Mouse (Mus musculus) midbrain, embryonic 12.5 days (tissue): Measurements from ENCODE around the gene Arhgef19. TPM values are rescaled to one million over a fixed set of nuclear protein-coding genes. Genes with fewer than 3 reads are reported as not detected.

Experiments used
- ATAC-seq: fragments of 200-750 bp; cut with Nextera tagmentation; 2 replicates; pipeline ENCODE4 v1.8.0; 2017; ENCODE audit warnings: low read depth, moderate TSS enrichment, moderate library complexity; ENCODE audit not compliant: low FRiP score
- H3K27ac ChIP-seq: fragments of 300-500 bp; sonication (generic); replicated peaks from 2 replicates; pipeline ENCODE4 v1.5.1; 2016; ENCODE audit warnings: mild to moderate bottlenecking
- H3K27me3 ChIP-seq: fragments of 300-500 bp; sonication (generic); 2 replicates; pipeline ENCODE4 v1.6.1; 2016; ENCODE audit warnings: mild to moderate bottlenecking
- H3K36me3 ChIP-seq: fragments of 300-500 bp; sonication (generic); 2 replicates; pipeline ENCODE4 v1.6.1; 2016
- H3K4me1 ChIP-seq: fragments of 300-500 bp; sonication (generic); 2 replicates; pipeline ENCODE4 v1.6.1; 2016
- H3K4me2 ChIP-seq: fragments of 300-500 bp; sonication (generic); replicated peaks from 2 replicates; pipeline ENCODE4 v1.6.1; 2016; ENCODE audit warnings: mild to moderate bottlenecking, moderate library complexity
- H3K4me3 ChIP-seq: fragments of 300-500 bp; sonication (generic); 2 replicates; pipeline ENCODE4 v1.5.1; 2016; ENCODE audit warnings: mild to moderate bottlenecking
- H3K9ac ChIP-seq: fragments of 300-500 bp; sonication (generic); replicated peaks from 2 replicates; pipeline ENCODE4 v1.6.1; 2016; ENCODE audit warnings: mild to moderate bottlenecking, moderate library complexity
- H3K9me3 ChIP-seq: fragments of 300-500 bp; sonication (generic); 2 replicates; pipeline ENCODE4 v1.6.1; 2016; ENCODE audit warnings: mild to moderate bottlenecking
- WGBS: fragments of 180-500 bp; shearing (Covaris S2); methylation state at CpG from one replicate; pipeline ENCODE4 v1.1.7; 2016; 5-methylcytosine and 5-hydroxymethylcytosine counted together
- polyA plus RNA-seq: library from polyadenylated mRNA; unstranded; fragments of >200 nt; fragmentation: Nextera tagmentation; extraction: Ambion mirVana; gene quantifications from 2 replicates; pipeline ENCODE4 v1.2.1, GENCODE M21; 2016

Arhgef19 gene
- polyA plus RNA-seq, 1 experiment from 2014 or later, result 2.1 TPM

DNA sequence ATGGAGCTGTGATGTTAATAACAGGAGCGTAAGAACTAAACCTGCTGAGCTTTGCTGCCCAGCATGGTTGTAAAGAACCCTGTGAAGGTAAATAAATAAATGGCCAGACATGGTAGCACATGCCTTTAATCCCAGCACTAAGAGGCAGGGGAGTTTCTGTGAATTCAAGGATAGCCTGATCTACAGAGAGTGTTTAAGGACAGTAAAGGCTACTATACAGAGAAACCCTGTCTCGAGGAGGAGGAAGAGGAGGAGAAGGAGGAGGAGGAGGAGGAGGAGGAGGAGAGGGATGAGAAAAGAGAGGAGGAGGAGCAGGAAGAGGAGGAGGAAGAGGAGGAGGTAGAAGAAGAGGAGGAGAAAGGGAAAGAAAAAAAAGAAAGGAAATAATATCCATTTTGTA lies 26.0 kb upstream of the Arhgef19 start:
- Histone ChIP-seq H3K27me3 (no peaks in the 10 kb centered on the region), H3K36me3 (no peaks in the 10 kb centered on the region), H3K9ac (no peak overlapping the region; the same call in 1 of the 2 replicates), H3K4me1 (peaks cover 19% of the 10 kb centered on the region), H3K27ac (no peak overlapping the region; the same call in 1 of the 2 replicates), H3K4me3 (peak overlapping the region; percentile 58), H3K4me2 (peak overlapping the region; percentile 93), H3K9me3 (no peaks in the 10 kb centered on the region)
- no peak for ATAC-seq
- 41% methylated on average over 2 of the region's 2 CpGs for WGBS

DNA sequence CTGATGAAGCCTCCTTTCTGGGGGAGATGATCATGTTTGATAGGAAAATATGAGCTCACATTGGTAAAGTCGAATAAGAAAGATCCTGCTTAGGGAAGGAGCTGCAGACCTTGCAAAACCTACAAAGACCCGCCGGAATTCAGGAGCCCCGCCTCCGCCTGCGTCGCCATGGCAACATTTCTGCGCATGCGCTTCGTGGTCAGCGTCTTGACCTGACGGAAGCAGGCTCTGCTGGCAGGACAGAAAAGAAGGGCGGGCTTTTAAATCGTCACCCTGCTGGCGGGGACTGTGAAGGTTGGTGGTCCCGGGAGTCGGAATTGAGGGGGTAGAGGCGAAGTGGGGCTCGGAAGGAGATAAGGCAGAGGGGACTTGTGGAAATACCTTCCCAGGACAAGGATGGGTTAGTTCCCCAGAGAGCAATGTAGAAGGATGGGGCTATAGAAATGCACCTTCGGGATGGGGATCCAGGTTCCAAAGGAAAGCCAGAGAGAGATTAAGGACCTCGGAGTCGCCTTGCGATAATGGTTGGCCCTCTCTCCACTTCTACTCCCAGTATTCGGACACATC lies 25.4 kb upstream of the Arhgef19 start, which contains the start of gene Rsg1:
Gene Rsg1 (plus strand): TSS at position 187 of the 567 bp plus-strand sequence.
- Histone ChIP-seq H3K36me3 (no peaks in the 10 kb centered on the region), H3K27me3 (no peaks in the 10 kb centered on the region), H3K9ac (peak within 1 kb of the TSS; percentile 72), H3K9me3 (no peaks in the 10 kb centered on the region), H3K27ac (no peak within 1 kb of the TSS; the same call in 1 of the 2 replicates), H3K4me1 (peaks cover 19% of the 10 kb centered on the region), H3K4me3 (peak within 1 kb of the TSS; percentile 58), H3K4me2 (peak within 1 kb of the TSS; percentile 93)
- WGBS, result under 1% methylated on average over 24 of the region's 24 CpGs
- ATAC-seq, result peak; percentile 77

DNA sequence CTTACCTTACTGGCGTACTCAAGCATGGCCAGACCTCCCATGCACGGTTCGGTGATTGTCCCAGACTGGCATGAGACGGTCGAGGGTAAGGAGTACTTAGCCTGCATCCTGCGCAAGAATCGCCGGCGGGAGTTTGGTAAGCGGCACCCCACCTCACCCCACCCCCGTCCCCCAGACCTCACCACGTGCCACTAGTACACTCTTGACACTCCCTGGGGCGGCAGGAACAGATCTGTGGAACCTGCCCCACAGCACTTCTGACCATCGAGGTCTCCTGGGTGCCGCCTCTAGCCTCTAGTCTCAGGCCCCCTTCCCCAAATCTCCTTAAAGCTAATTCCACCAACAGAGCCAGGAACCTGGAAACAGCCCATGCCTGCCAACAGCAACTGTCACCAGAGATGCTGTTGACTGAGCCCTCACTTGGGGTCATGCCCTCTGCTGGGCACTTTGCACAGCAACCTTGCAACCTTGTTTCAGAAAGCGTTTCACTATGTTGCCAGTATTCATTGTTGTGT lies 24.9 kb upstream of the Arhgef19 start:
- Histone ChIP-seq H3K4me1 (peaks cover 19% of the 10 kb centered on the region), H3K9ac (peak overlapping the region; percentile 72), H3K36me3 (no peaks in the 10 kb centered on the region), H3K4me2 (peak overlapping the region; percentile 93), H3K27me3 (no peaks in the 10 kb centered on the region), H3K4me3 (peak overlapping the region; percentile 58), H3K27ac (no peak overlapping the region), H3K9me3 (no peaks in the 10 kb centered on the region)
- WGBS, result 2% methylated on average over 16 of the region's 16 CpGs
- peak; percentile 67 for ATAC-seq

DNA sequence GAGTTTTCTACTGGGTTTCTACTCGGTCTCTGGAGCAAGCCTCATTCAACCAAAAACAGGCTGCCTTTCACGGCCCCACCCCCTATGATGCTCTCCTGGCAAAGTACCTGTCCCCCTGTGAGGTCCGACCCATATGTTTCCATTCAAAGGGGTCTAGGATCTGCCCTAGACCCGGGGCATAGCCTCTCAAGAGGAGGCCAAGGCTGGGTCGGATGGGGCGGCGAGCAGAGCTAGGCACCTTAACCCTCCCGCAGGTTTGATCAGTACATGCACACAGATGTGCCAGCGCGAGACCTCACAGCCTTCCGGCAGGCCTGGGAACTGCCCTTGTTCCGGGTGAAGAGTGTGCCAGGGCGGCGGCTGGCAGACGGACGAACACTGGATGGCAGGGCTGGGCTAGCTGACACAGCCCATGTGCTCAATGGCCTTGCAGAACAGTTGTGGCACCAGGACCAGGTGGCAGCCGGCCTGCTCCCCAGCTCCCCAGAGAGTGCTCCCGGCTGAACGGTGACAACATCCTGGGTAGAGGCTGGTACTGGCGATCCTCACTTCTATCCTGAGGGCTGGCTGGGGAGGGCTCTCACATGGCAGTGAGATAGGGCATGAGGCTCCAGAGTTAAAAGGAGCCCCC lies 19.6 kb upstream of the Arhgef19 start:
- WGBS, result 91% methylated on average over 20 of the region's 20 CpGs
- Histone ChIP-seq H3K9ac (no peak overlapping the region), H3K9me3 (no peaks in the 10 kb centered on the region), H3K4me2 (no peak overlapping the region), H3K36me3 (peaks cover 9% of the 10 kb centered on the region; the same call in 1 of the 2 replicates), H3K27ac (no peak overlapping the region), H3K27me3 (no peaks in the 10 kb centered on the region), H3K4me3 (no peak overlapping the region), H3K4me1 (peaks cover under 1% of the 10 kb centered on the region)
- no peak for ATAC-seq

DNA sequence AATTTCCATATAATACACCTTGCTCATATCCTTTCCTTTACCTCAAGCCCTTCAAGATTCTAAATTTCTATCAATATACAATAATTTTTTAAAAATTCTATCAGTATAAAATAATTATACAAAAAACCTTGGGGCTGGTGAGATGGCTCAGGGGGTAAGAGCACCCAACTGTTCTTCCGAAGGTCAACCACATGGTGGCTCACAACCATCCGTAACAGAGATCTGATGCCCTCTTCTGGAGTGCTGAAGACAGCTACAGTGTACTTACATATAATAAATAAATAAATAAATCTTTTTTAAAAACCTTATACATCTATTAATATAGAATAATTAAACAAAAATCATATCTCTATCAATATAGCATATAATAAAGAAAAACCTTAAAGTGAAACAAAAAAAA lies 17.5 kb upstream of the Arhgef19 start:
- Histone ChIP-seq H3K27me3 (no peaks in the 10 kb centered on the region), H3K9me3 (no peaks in the 10 kb centered on the region), H3K9ac (no peak overlapping the region), H3K27ac (no peak overlapping the region), H3K36me3 (peaks cover 9% of the 10 kb centered on the region; the same call in 1 of the 2 replicates), H3K4me2 (no peak overlapping the region), H3K4me1 (no peaks in the 10 kb centered on the region), H3K4me3 (no peak overlapping the region)
- 65% methylated on average over 2 of the region's 2 CpGs for WGBS
- ATAC-seq, result no peak

DNA sequence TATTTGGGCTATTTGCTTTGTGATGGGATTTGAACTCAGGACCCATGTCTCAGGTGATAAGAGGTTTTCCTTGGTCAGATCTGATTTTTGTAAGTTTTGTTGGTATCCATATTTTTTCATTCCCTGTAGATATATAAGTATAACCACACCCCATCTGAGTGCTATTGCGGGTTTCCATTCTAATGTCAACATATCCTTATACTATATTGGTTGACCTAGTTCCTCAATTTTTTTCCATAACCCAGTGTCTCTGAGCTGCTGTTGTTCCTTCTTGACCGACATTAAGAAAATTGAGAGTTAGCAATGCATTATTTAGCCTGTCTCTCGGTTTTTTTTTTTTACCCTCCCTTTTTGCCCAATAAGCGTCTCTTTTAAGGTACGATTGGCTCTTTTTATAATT lies 16.5 kb upstream of the Arhgef19 start:
- Histone ChIP-seq H3K27me3 (no peaks in the 10 kb centered on the region), H3K36me3 (peaks cover 9% of the 10 kb centered on the region; the same call in 1 of the 2 replicates), H3K4me1 (no peaks in the 10 kb centered on the region), H3K4me2 (no peak overlapping the region), H3K4me3 (no peak overlapping the region), H3K27ac (no peak overlapping the region), H3K9me3 (no peaks in the 10 kb centered on the region), H3K9ac (no peak overlapping the region)
- ATAC-seq, result no peak
- 92% methylated on average over 5 of the region's 5 CpGs for WGBS

DNA sequence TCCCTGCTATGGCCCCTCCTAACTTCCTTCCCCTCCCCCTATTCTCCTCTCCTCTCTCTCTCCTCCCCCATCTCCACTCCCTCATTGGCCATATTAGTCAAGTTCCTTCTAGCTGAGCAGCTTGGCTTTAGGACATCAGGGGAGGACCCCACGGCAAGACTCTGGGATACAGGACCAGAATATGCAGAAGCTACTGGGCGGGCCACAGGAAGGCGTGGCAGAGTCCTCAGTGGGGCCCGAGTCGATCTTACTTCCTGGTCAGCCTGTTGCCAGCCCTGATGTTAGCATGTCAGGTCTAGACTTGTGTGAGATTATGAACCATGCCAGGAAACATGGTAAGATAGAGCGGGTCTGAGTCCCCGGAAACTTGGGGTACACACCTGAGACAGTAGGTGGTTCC lies 10.6 kb upstream of the Arhgef19 start:
- H3K4me3 ChIP-seq, result no peak overlapping the region
- WGBS, result 94% methylated on average over 7 of the region's 7 CpGs
- H3K27ac ChIP-seq, result no peak overlapping the region
- peaks cover 10% of the 10 kb centered on the region; the same call in 1 of the 2 replicates for H3K27me3 ChIP-seq
- ATAC-seq, result no peak
- H3K9ac ChIP-seq, result no peak overlapping the region
- no peak overlapping the region for H3K4me2 ChIP-seq
- no peaks in the 10 kb centered on the region for H3K4me1 ChIP-seq
- no peaks in the 10 kb centered on the region for H3K9me3 ChIP-seq
- no peaks in the 10 kb centered on the region for H3K36me3 ChIP-seq

DNA sequence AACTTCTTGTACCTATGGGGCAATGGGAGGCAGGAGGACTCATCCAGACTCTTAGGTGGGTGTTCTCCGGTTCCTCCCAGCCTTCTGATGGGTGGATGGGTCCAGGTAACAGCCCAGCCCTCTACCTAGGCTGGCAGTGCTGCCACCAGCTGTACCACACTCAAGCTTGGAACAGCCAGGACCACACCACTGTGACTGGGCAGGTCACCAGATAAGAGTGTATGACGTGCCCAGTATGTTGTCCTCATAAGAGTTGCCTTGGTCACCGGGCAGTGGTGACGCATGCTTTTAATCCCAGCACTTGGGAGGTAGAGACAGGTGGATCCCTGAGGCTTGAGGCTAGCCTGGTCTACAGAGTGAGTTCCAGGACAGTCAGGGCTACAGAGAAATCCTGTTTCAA lies 6.1 kb upstream of the Arhgef19 start:
- H3K36me3 ChIP-seq, result no peaks in the 10 kb centered on the region
- H3K27me3 ChIP-seq, result peaks cover 31% of the 10 kb centered on the region
- no peaks in the 10 kb centered on the region for H3K9me3 ChIP-seq
- WGBS, result 87% methylated on average over 4 of the region's 4 CpGs
- H3K4me3 ChIP-seq, result no peak overlapping the region
- H3K9ac ChIP-seq, result no peak overlapping the region
- no peak overlapping the region for H3K4me2 ChIP-seq
- ATAC-seq, result no peak
- H3K27ac ChIP-seq, result no peak overlapping the region
- H3K4me1 ChIP-seq, result no peaks in the 10 kb centered on the region

DNA sequence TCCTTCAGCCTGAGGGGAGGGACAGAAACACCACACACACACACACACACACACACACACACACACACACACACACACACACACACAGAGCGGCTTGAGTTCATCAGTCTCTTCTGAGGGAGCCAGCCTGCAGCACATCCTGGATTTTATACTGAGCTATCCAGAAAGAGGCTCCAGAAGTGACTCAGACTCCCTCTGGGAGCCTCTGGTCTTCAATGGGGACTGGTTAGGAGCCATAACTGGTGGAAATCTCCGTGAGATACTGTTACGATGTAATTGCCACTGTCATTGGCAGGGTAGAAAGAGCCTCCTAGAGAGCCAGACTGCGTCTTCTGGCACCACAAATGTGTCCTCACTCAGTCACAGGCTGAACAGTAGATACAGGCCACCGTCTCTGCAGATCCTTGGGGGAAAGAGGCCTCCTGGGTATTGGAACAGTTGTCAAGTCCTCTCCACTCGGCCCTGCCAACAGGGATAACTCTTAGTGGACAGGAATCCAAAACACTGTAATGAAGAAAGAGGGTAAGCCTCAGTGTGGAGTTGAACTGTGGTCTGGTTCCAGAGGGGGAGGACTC lies 3.7 kb upstream of the Arhgef19 start:
- 79% methylated on average over 6 of the region's 6 CpGs for WGBS
- Histone ChIP-seq H3K4me2 (no peak overlapping the region), H3K9me3 (no peaks in the 10 kb centered on the region), H3K4me1 (peaks cover 14% of the 10 kb centered on the region), H3K4me3 (no peak overlapping the region), H3K36me3 (no peaks in the 10 kb centered on the region), H3K27ac (no peak overlapping the region), H3K27me3 (peaks cover 52% of the 10 kb centered on the region), H3K9ac (no peak overlapping the region)
- no peak for ATAC-seq

DNA sequence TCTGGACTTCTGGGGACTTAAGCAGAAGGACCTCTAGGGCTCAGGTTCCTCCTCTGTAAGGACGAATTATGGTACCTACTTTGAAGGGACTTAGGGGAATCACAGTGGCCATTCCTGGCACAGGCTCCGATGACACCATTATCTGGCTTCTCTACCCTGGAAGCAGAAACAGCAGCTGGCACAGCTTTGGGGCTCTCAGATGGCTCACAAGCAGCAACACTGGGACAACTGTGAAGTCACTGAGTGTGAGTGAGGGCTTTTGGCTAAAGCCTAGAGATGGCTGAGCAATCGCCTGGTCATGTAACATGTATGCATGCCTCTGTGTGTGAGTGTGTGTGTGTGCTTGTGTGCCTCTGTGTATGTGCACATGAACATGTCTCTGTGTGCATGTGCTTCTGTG lies 2.4 kb upstream of the Arhgef19 start:
- 83% methylated on average over 3 of the region's 3 CpGs for WGBS
- H3K9me3 ChIP-seq, result no peaks in the 10 kb centered on the region
- peaks cover 64% of the 10 kb centered on the region for H3K27me3 ChIP-seq
- no peak overlapping the region for H3K27ac ChIP-seq
- ATAC-seq, result no peak
- no peak overlapping the region for H3K4me2 ChIP-seq
- H3K9ac ChIP-seq, result no peak overlapping the region
- no peak overlapping the region for H3K4me3 ChIP-seq
- H3K4me1 ChIP-seq, result peaks cover 17% of the 10 kb centered on the region
- no peaks in the 10 kb centered on the region for H3K36me3 ChIP-seq

DNA sequence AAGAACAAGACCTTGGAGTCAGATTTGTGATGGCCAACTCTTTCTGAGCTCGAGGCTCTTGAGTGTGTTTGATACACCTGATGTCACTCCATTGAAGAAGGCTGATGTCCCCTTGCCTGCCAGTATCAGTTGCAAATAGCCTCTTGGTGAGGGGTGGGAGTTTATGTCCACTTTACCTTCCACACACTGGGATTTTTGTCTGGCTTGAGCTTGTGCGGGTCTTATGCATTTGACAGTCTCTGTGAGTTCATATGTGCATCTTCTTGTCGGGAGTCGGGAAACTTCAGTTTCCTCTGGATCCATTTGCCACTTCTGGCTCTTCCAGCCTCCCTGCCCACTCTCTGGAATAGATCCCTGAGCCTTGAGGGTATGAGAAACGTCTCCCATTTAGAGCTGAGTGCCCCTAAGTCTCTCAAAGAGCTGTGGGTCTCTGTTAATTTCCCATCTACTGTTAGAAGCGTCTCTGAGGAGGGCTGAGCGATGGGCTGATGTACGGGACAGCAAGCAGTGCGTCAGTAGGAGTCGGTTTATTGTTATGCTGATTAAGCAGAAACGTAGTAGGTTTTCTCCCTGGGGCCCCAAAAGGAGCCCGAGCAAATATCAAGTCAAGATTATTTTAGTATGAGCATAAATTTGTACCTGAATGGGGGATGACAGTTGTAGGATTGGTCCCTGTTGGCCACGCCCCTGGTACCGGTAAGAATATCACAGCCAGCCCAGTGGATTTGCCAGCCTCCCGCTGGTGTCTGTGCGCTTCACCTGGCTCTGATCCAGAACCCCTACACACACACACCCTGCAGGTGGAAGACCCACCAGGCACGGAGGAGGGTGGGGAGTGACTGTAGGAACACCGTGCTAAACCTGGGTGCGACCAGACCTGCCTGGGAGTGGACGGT lies 559 bp upstream of the Arhgef19 start:
- peaks cover 31% of the 10 kb centered on the region for H3K4me1 ChIP-seq
- H3K27ac ChIP-seq, result no peak overlapping the region
- H3K4me2 ChIP-seq, result peak overlapping the region; percentile 61
- no peaks in the 10 kb centered on the region for H3K9me3 ChIP-seq
- H3K9ac ChIP-seq, result peak overlapping the region; percentile 43; the same call in 1 of the 2 replicates
- 4% methylated on average over 20 of the region's 20 CpGs for WGBS
- H3K36me3 ChIP-seq, result no peaks in the 10 kb centered on the region
- peak; percentile 5 for ATAC-seq
- H3K27me3 ChIP-seq, result peaks cover 77% of the 10 kb centered on the region
- peak overlapping the region; percentile 36 for H3K4me3 ChIP-seq
